Mouse (Mus musculus): Measurements from ENCODE around the gene Ano9. TPM values are rescaled to one million over a fixed set of nuclear protein-coding genes. Genes with fewer than 3 reads are reported as not detected.

Gene Ano9
- polyA plus RNA-seq, 1 experiment = not detected

- no peaks in the 10 kb centered on the region for H3K4me1 ChIP-seq (ENCODE audit: control insufficient read depth, insufficient read depth, low read length)
- H3K27ac ChIP-seq (ENCODE audit: insufficient read depth, low read length) = no peak overlapping the region
- no peak for TF ChIP-seq POLR2A (IDR thresholded peaks at IDR 0.05; ENCODE audit: low read depth, low read length)
- TF ChIP-seq CTCF (IDR thresholded peaks at IDR 0.05; ENCODE audit: borderline replicate concordance, insufficient read depth, low read length) = no peak
- no peak overlapping the region for H3K4me3 ChIP-seq (ENCODE audit: insufficient read depth, low read length)
Measured at GRCm38 (mm10) chr7:141119487-141119886, 1.9 kb upstream of the Ano9 start.

GRCm38 (mm10) chr7:141115874-141116273 is 1.7 kb downstream of the Ano9 start:
- no peak for TF ChIP-seq POLR2A (IDR thresholded peaks at IDR 0.05; ENCODE audit: low read depth, low read length)
- no peak for TF ChIP-seq CTCF (IDR thresholded peaks at IDR 0.05; ENCODE audit: borderline replicate concordance, insufficient read depth, low read length)
- Histone ChIP-seq H3K27ac (ENCODE audit: insufficient read depth, low read length) (no peak overlapping the region), H3K4me1 (ENCODE audit: control insufficient read depth, insufficient read depth, low read length) (no peaks in the 10 kb centered on the region), H3K4me3 (ENCODE audit: insufficient read depth, low read length) (no peak overlapping the region)

- TF ChIP-seq CTCF (IDR thresholded peaks at IDR 0.05; ENCODE audit: borderline replicate concordance, insufficient read depth, low read length) = no peak
- no peak for TF ChIP-seq POLR2A (IDR thresholded peaks at IDR 0.05; ENCODE audit: low read depth, low read length)
Measured at GRCm38 (mm10) chr7:141103161-141103560, 14.4 kb downstream of the Ano9 start.

GRCm38 (mm10) chr7:141099911-141100691 is 17.5 kb downstream of the Ano9 start, which contains the start of gene Sigirr:
Gene Sigirr, minus strand, starts transcription at chr7:141100572.
- no peak within 1 kb of the TSS for H3K27ac ChIP-seq (ENCODE audit: insufficient read depth, low read length)
- H3K4me1 ChIP-seq (ENCODE audit: control insufficient read depth, insufficient read depth, low read length) = no peaks in the 10 kb centered on the region
- TF ChIP-seq CTCF (IDR thresholded peaks at IDR 0.05; ENCODE audit: borderline replicate concordance, insufficient read depth, low read length) = no peak
- no peak for TF ChIP-seq POLR2A (IDR thresholded peaks at IDR 0.05; ENCODE audit: low read depth, low read length)
- peak within 1 kb of the TSS; percentile 9; the same call in 1 of the 2 replicates for H3K4me3 ChIP-seq (ENCODE audit: insufficient read depth, low read length)

More at GRCm38 (mm10) chr7:141103161-141103560, 14.4 kb downstream of the Ano9 start:
- H3K4me1 ChIP-seq (ENCODE audit: control insufficient read depth, insufficient read depth, low read length) = no peaks in the 10 kb centered on the region
- no peak overlapping the region for H3K27ac ChIP-seq (ENCODE audit: insufficient read depth, low read length)
- no peak overlapping the region for H3K4me3 ChIP-seq (ENCODE audit: insufficient read depth, low read length)

- Histone ChIP-seq H3K4me1 (ENCODE audit: control insufficient read depth, insufficient read depth, low read length) (no peaks in the 10 kb centered on the region), H3K27ac (ENCODE audit: insufficient read depth, low read length) (no peak overlapping the region), H3K4me3 (ENCODE audit: insufficient read depth, low read length) (no peak overlapping the region)
- TF ChIP-seq CTCF (IDR thresholded peaks at IDR 0.05; ENCODE audit: borderline replicate concordance, insufficient read depth, low read length) (no peak), POLR2A (IDR thresholded peaks at IDR 0.05; ENCODE audit: low read depth, low read length) (no peak)
Measured at GRCm38 (mm10) chr7:141097177-141097576, 20.4 kb downstream of the Ano9 start.

- no peak overlapping the region for H3K27ac ChIP-seq (ENCODE audit: insufficient read depth, low read length)
- TF ChIP-seq POLR2A (IDR thresholded peaks at IDR 0.05; ENCODE audit: low read depth, low read length) (no peak), CTCF (IDR thresholded peaks at IDR 0.05; ENCODE audit: borderline replicate concordance, insufficient read depth, low read length) (no peak)
- no peak overlapping the region for H3K4me3 ChIP-seq (ENCODE audit: insufficient read depth, low read length)
- H3K4me1 ChIP-seq (ENCODE audit: control insufficient read depth, insufficient read depth, low read length) = no peaks in the 10 kb centered on the region
Measured at GRCm38 (mm10) chr7:141096649-141097056, 21.0 kb downstream of the Ano9 start.

GRCm38 (mm10) chr7:141096021-141096420 is 21.6 kb downstream of the Ano9 start:
- H3K4me1 ChIP-seq (ENCODE audit: control insufficient read depth, insufficient read depth, low read length) = no peaks in the 10 kb centered on the region
- H3K4me3 ChIP-seq (ENCODE audit: insufficient read depth, low read length) = no peak overlapping the region
- no peak overlapping the region for H3K27ac ChIP-seq (ENCODE audit: insufficient read depth, low read length)
- TF ChIP-seq POLR2A (IDR thresholded peaks at IDR 0.05; ENCODE audit: low read depth, low read length) = no peak
- no peak for TF ChIP-seq CTCF (IDR thresholded peaks at IDR 0.05; ENCODE audit: borderline replicate concordance, insufficient read depth, low read length)

GRCm38 (mm10) chr7:141094487-141095205 is 23.0 kb downstream of the Ano9 start:
- TF ChIP-seq POLR2A (IDR thresholded peaks at IDR 0.05; ENCODE audit: low read depth, low read length) = no peak
- TF ChIP-seq CTCF (IDR thresholded peaks at IDR 0.05; ENCODE audit: borderline replicate concordance, insufficient read depth, low read length) = no peak
- H3K4me1 ChIP-seq (ENCODE audit: control insufficient read depth, insufficient read depth, low read length) = no peaks in the 10 kb centered on the region
- H3K4me3 ChIP-seq (ENCODE audit: insufficient read depth, low read length) = no peak overlapping the region
- H3K27ac ChIP-seq (ENCODE audit: insufficient read depth, low read length) = no peak overlapping the region

GRCm38 (mm10) chr7:141093950-141094349 is 23.7 kb downstream of the Ano9 start:
- Histone ChIP-seq H3K27ac (ENCODE audit: insufficient read depth, low read length) (no peak overlapping the region), H3K4me3 (ENCODE audit: insufficient read depth, low read length) (no peak overlapping the region), H3K4me1 (ENCODE audit: control insufficient read depth, insufficient read depth, low read length) (no peaks in the 10 kb centered on the region)
- no peak for TF ChIP-seq POLR2A (IDR thresholded peaks at IDR 0.05; ENCODE audit: low read depth, low read length)
- no peak for TF ChIP-seq CTCF (IDR thresholded peaks at IDR 0.05; ENCODE audit: borderline replicate concordance, insufficient read depth, low read length)
